In genomic region chr1:34165926-34166325, GRCm38 (mm10) we compare ENCODE assay signal across 20 mouse cellular contexts.
DNase-seq lines count a peak whose midpoint lies in the region; ATAC-seq and TF ChIP-seq lines count a peak whose summit lies in the region.
"Had no signal": no experiment of that assay in that cellular context is flagged by ENCODE, and none has a peak within 500 bp of the region (broad histone marks: within the 10 kb centered on the region; RNA-seq: fewer than 3 reads in every experiment).

No protein-coding gene starts in this region.

- TF ChIP-seq EP300 in heart, postnatal 0 days (IDR thresholded peaks at IDR 0.05; ENCODE audit: low read depth) = no peak
- TF ChIP-seq EP300 in stomach, postnatal 0 days (optimal IDR thresholded peaks at IDR 0.05) = no peak

- H3K27me3 ChIP-seq in forebrain, embryonic 14.5 days (replicated peaks; ENCODE audit: control insufficient read depth, insufficient read depth, low read length) = no peaks in the 10 kb centered on the region
- H3K27me3 ChIP-seq in forebrain, embryonic 11.5 days (ENCODE audit: control insufficient read depth, insufficient read depth, low read length) = no peaks in the 10 kb centered on the region
- no peaks in the 10 kb centered on the region for H3K27me3 ChIP-seq in heart, postnatal 0 days (ENCODE audit: control insufficient read depth, insufficient read depth, low read length)
- no peaks in the 10 kb centered on the region for H3K27me3 ChIP-seq in heart, embryonic 11.5 days (ENCODE audit: control insufficient read depth, insufficient read depth, low read length)
- H3K27me3 ChIP-seq in stomach, postnatal 0 days (ENCODE audit: control insufficient read depth, insufficient read depth, low read length) = no peaks in the 10 kb centered on the region
- H3K27me3 ChIP-seq: CH12.LX; embryonic facial prominence, embryonic 12.5 days; heart, embryonic 13.5 days; Patski had no signal

- no peak overlapping the region for H3K4me3 ChIP-seq in forebrain, embryonic 14.5 days (ENCODE audit: low read depth, low read length)
- H3K4me3 ChIP-seq in forebrain, embryonic 11.5 days (ENCODE audit: low read depth, low read length) = no peak overlapping the region
- no peak overlapping the region for H3K4me3 ChIP-seq in heart, postnatal 0 days (ENCODE audit: low read depth, low read length)
- H3K4me3 ChIP-seq in heart, embryonic 11.5 days (ENCODE audit: low read depth, low read length) = no peak overlapping the region
- H3K4me3 ChIP-seq in left cerebral cortex, adult 2 months = no peak overlapping the region
- no peak overlapping the region for H3K4me3 ChIP-seq in stomach, postnatal 0 days (ENCODE audit: low read depth, low read length)
- H3K4me3 ChIP-seq: embryonic facial prominence, embryonic 12.5 days; heart, embryonic 13.5 days had no signal

- intact Hi-C loops in left cerebral cortex, adult 2 months (cut with DNase I) = no loop called here

- no peaks in the 10 kb centered on the region for H3K9me3 ChIP-seq in forebrain, embryonic 14.5 days (replicated peaks; ENCODE audit: control insufficient read depth, low read length)
- no peaks in the 10 kb centered on the region for H3K9me3 ChIP-seq in forebrain, embryonic 11.5 days (ENCODE audit: control insufficient read depth, low read length)
- H3K9me3 ChIP-seq in heart, postnatal 0 days (replicated peaks; ENCODE audit: control insufficient read depth, low read length) = no peaks in the 10 kb centered on the region
- no peaks in the 10 kb centered on the region for H3K9me3 ChIP-seq in heart, embryonic 11.5 days (replicated peaks; ENCODE audit: control insufficient read depth, low read length)
- no peaks in the 10 kb centered on the region for H3K9me3 ChIP-seq in stomach, postnatal 0 days (ENCODE audit: control insufficient read depth, low read length)
- H3K9me3 ChIP-seq: embryonic facial prominence, embryonic 12.5 days; heart, embryonic 13.5 days had no signal

- peak; percentile 78 for DNase-seq in forebrain, embryonic 14.5 days (ENCODE audit: low spot score)
- DNase-seq in forebrain, embryonic 11.5 days (ENCODE audit: low spot score) = no peak
- DNase-seq in heart, postnatal 0 days (ENCODE audit: low spot score) = no peak
- no peak for DNase-seq in left cerebral cortex, adult 2 months (ENCODE audit: extremely low spot score in 1 of 2, low spot score in 2 of 2)
- no peak for DNase-seq in left cerebral cortex, adult 8-10 months (ENCODE audit: low spot score in 2 of 2)
- DNase-seq in stomach, postnatal 0 days (ENCODE audit: low spot score) = no peak
- DNase-seq: adrenal gland, postnatal 25 days; cerebellum, adult 8-10 months; cerebellum, postnatal 25 days; gastrocnemius, postnatal 36 days; heart, postnatal 14 days; kidney, adult 8-10 months had no signal

- H3K9ac ChIP-seq in forebrain, embryonic 14.5 days (ENCODE audit: low read length) = no peak overlapping the region
- no peak overlapping the region for H3K9ac ChIP-seq in forebrain, embryonic 11.5 days (ENCODE audit: low read length)
- H3K9ac ChIP-seq in heart, postnatal 0 days (replicated peaks; ENCODE audit: low read depth, low read length) = no peak overlapping the region
- H3K9ac ChIP-seq in heart, embryonic 11.5 days (ENCODE audit: low read depth, low read length) = no peak overlapping the region
- H3K9ac ChIP-seq in stomach, postnatal 0 days (ENCODE audit: low read length) = 0 out of 2 replicates have a peak overlapping the region, but pooled peaks have one; percentile 8
- H3K9ac ChIP-seq: embryonic facial prominence, embryonic 12.5 days; heart, embryonic 13.5 days; hindbrain, embryonic 14.5 days had no signal

- 0 out of 2 replicates have a peak, but pooled peaks have one; percentile 44 for ATAC-seq in forebrain, embryonic 14.5 days
- ATAC-seq in forebrain, embryonic 11.5 days (replicated peaks; ENCODE audit: low FRiP score) = no peak
- 0 out of 2 replicates have a peak, but pooled peaks have one; percentile 13 for ATAC-seq in heart, postnatal 0 days (ENCODE audit: insufficient read depth, low read depth)
- ATAC-seq in heart, embryonic 11.5 days (replicated peaks; ENCODE audit: insufficient number of reproducible peaks, low FRiP score, low TSS enrichment) = no peak
- ATAC-seq in stomach, postnatal 0 days (ENCODE audit: low FRiP score, low TSS enrichment) = no peak
- ATAC-seq: activated CD4-positive, CD25-positive, alpha-beta regulatory T cell, adult 4 months; intestine, embryonic 16.5 days; Patski had no signal

- peaks cover 62% of the 10 kb centered on the region for H3K36me3 ChIP-seq in forebrain, embryonic 14.5 days (ENCODE audit: control insufficient read depth, insufficient read depth, low read length)
- H3K36me3 ChIP-seq in forebrain, embryonic 11.5 days (ENCODE audit: control insufficient read depth, insufficient read depth, low read length) = no peaks in the 10 kb centered on the region; the same call in 1 of the 2 replicates
- H3K36me3 ChIP-seq in heart, postnatal 0 days (replicated peaks; ENCODE audit: control insufficient read depth, insufficient read depth, low read length) = peaks cover 71% of the 10 kb centered on the region
- peaks cover 6% of the 10 kb centered on the region; the same call in 1 of the 2 replicates for H3K36me3 ChIP-seq in heart, embryonic 11.5 days (ENCODE audit: control insufficient read depth, insufficient read depth, low read length)
- peaks cover 15% of the 10 kb centered on the region for H3K36me3 ChIP-seq in stomach, postnatal 0 days (ENCODE audit: control insufficient read depth, insufficient read depth, low read length)

- no peaks in the 10 kb centered on the region; the same call in 1 of the 2 replicates for H3K4me1 ChIP-seq in forebrain, embryonic 14.5 days (ENCODE audit: control insufficient read depth, insufficient read depth, low read length)
- H3K4me1 ChIP-seq in forebrain, embryonic 11.5 days (replicated peaks; ENCODE audit: control insufficient read depth, insufficient read depth, low read length) = no peaks in the 10 kb centered on the region
- H3K4me1 ChIP-seq in heart, postnatal 0 days (ENCODE audit: control insufficient read depth, insufficient read depth) = 0 out of 2 replicates have a peak, but pooled peaks cover 5% of the 10 kb centered on the region
- H3K4me1 ChIP-seq in heart, embryonic 11.5 days (ENCODE audit: control insufficient read depth, insufficient read depth, low read length) = peaks cover 2% of the 10 kb centered on the region
- no peaks in the 10 kb centered on the region for H3K4me1 ChIP-seq in stomach, postnatal 0 days (replicated peaks; ENCODE audit: control insufficient read depth, insufficient read depth)
- H3K4me1 ChIP-seq: embryonic facial prominence, embryonic 12.5 days had no signal

- TF ChIP-seq CTCF in heart, postnatal 0 days (IDR thresholded peaks at IDR 0.05; ENCODE audit: low read depth) = no peak
- no peak for TF ChIP-seq CTCF in left cerebral cortex, adult 2 months (IDR thresholded peaks at IDR 0.05)
- TF ChIP-seq CTCF in stomach, postnatal 0 days (IDR thresholded peaks at IDR 0.05; ENCODE audit: low read depth) = no peak

- 56% methylated on average over 4 of the region's 4 CpGs for WGBS in forebrain, embryonic 14.5 days
- WGBS in forebrain, embryonic 11.5 days = 98% methylated on average over 4 of the region's 4 CpGs
- WGBS in heart, postnatal 0 days = 64% methylated on average over 4 of the region's 4 CpGs
- 91% methylated on average over 4 of the region's 4 CpGs for WGBS in heart, embryonic 11.5 days (ENCODE audit: insufficient replicate concordance)
- WGBS in stomach, postnatal 0 days = 72% methylated on average over 4 of the region's 4 CpGs

- no peak overlapping the region for H3K27ac ChIP-seq in forebrain, embryonic 14.5 days (ENCODE audit: low read depth, low read length)
- H3K27ac ChIP-seq in forebrain, embryonic 11.5 days (ENCODE audit: low read depth, low read length) = no peak overlapping the region
- no peak overlapping the region for H3K27ac ChIP-seq in heart, postnatal 0 days (ENCODE audit: low read depth)
- H3K27ac ChIP-seq in heart, embryonic 11.5 days (ENCODE audit: low read depth, low read length) = no peak overlapping the region
- peak overlapping the region; percentile 15; the same call in 1 of the 2 replicates for H3K27ac ChIP-seq in left cerebral cortex, adult 2 months
- H3K27ac ChIP-seq in stomach, postnatal 0 days (replicated peaks) = no peak overlapping the region
- H3K27ac ChIP-seq: embryonic facial prominence, embryonic 12.5 days; heart, embryonic 13.5 days; hindbrain, embryonic 14.5 days had no signal

- H3K4me2 ChIP-seq in forebrain, embryonic 14.5 days (ENCODE audit: low read length) = no peak overlapping the region
- H3K4me2 ChIP-seq in forebrain, embryonic 11.5 days (ENCODE audit: low read depth, low read length, severe bottlenecking) = no peak overlapping the region
- H3K4me2 ChIP-seq in heart, postnatal 0 days (ENCODE audit: low read depth, low read length) = no peak overlapping the region
- no peak overlapping the region for H3K4me2 ChIP-seq in heart, embryonic 11.5 days
- no peak overlapping the region for H3K4me2 ChIP-seq in stomach, postnatal 0 days (replicated peaks; ENCODE audit: low read depth)
- H3K4me2 ChIP-seq: embryonic facial prominence, embryonic 12.5 days; heart, embryonic 13.5 days; hindbrain, embryonic 14.5 days had no signal

Comparison
In these comparisons a context has a peak if more than half of its experiments do, and no peak if none do; other contexts are left out.
1. ATAC-seq: peak in forebrain, embryonic 14.5 days (single experiment) and heart, postnatal 0 days (single experiment); none in forebrain, embryonic 11.5 days (single experiment), heart, embryonic 11.5 days (single experiment) and stomach, postnatal 0 days (single experiment).